Mouse (Mus musculus) macrophage (primary cell): ENCODE results near the gene Unc119. TPM values are rescaled to one million over a fixed set of nuclear protein-coding genes. Genes with fewer than 3 reads are reported as not detected.

Experiments used
- H3K27ac ChIP-seq: fragments of 350-480 bp; formaldehyde crosslinking; 2 replicates; pipeline ENCODE4 v1.9.0; 2021
- H3K36me3 ChIP-seq: fragments of 350-480 bp; formaldehyde crosslinking; 2 replicates; pipeline ENCODE4 v1.9.0; 2021; ENCODE audit errors: inconsistent target
- H3K4me3 ChIP-seq: fragments of 350-480 bp; formaldehyde crosslinking; 2 replicates; pipeline ENCODE4 v1.9.0; 2021; ENCODE audit errors: inconsistent target
- H3K79me2 ChIP-seq: fragments of 350-480 bp; formaldehyde crosslinking; 2 replicates; pipeline ENCODE4 v1.9.0; 2021; ENCODE audit errors: inconsistent target
- WGBS: methylation state at CpG from one replicate; pipeline ENCODE4 v1.1.7; 2026; ENCODE audit warnings: inconsistent platforms; ENCODE audit not compliant: missing documents; 5-methylcytosine and 5-hydroxymethylcytosine counted together
- polyA plus RNA-seq: library from polyadenylated mRNA; stranded (reverse); fragments of 250-400 nt; gene quantifications from 3 replicates; pipeline ENCODE4 v1.2.4, GENCODE M21; 2018; ENCODE audit warnings: inconsistent platforms
- total RNA-seq, 78 experiments: library from RNA; depleted of rRNA; stranded (reverse); fragments of 250-400 nt; gene quantifications; 1 replicate in 9 of 78; 2 replicates in 24 of 78; 3 replicates in 43 of 78; 4 replicates in 2 of 78; pipeline ENCODE4 v1.2.4; 2018; ENCODE audit warnings: inconsistent platforms in 56 of 78

Gene Unc119
- 10 to 100 TPM in 14 of 26 experiments, 1 to 10 TPM in 12; 1.3 to 27.1 (median 10.6) TPM for total RNA-seq (2018; cell fraction: chromatin; rRNA removed)
- 10 to 100 TPM; 16.6 to 35.4 (median 28.4) TPM for total RNA-seq (2018; cell fraction: cytosol; rRNA removed)
- 10 to 100 TPM in 13 of 26 experiments, 1 to 10 TPM in 13; 6.1 to 44.2 (median 10.0) TPM for total RNA-seq (2018; cell fraction: nucleus; rRNA removed)
- polyA plus RNA-seq: 21.6 to 57.5 TPM (median 31.3 TPM) in 3 replicates

DNA sequence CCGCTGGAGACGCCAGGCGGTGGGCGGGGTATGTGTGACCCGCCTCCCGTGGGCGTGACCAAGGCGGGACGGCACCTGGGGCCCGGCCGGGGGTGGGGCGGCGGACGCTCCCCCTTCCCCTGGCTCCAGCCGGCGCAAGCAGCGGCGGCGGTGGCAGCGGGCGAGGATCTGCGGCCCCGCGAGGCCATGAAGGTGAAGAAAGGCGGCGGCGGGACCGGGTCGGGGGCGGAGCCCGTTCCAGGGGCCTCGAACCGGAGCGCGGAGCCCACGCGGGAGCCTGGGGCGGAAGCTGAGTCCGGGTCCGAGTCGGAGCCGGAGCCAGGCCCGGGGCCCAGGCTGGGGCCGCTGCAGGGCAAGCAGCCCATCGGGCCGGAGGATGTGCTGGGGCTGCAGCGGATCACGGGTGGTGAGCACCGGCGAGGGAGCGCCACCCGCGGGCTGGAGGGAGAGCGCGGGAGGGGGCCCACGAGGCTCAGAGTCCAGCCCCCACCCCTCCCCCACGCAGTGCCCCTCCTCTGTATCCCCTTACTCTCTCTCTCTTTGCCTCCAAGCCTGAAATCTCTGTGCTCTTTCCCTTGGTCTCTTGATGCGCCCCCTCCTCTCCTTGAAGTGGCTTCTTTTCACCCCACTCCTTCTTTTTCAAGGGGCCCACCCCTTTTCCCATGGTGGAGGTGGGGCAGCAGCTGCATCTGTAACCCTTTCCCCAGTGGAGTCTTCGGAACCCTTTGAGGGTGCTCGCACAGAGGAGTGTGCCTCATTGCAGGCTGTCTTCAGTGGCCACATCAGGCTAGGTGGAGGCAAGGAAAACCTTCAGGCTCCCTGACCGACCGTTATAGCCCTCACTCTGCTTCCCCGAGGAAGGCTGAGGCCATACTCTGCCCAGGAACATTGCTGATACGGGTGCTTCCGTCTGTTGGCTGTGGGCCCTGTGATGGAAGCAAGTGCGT is at the start of gene Unc119:
Gene Unc119, plus strand, starts transcription at position 102 of the 947 bp plus-strand sequence.
- WGBS: 3% methylated on average over 58 of the region's 66 CpGs
- H3K36me3 ChIP-seq: peaks cover 24% of the 10 kb centered on the region; the same call in 1 of the 2 replicates

DNA sequence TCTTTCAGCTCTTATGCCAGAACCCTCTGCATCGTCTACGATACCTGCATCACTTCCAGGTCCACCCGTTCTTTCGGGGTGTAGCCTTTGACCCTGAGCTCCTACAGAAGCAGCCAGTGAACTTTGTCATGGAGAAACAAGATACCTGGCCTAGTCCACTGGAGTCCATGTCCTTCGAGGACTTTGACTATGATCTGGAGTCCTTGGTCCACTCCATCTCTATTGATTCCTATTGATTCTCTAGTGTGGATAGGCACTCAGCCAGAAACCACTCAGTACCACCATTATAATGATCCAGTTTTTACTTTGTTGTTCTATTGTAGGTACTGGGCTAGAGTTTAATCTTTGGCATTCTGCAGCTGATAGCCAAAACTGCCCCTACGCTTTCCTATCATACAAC is 48.7 kb upstream of the Unc119 start:
- H3K27ac ChIP-seq: no peak overlapping the region
- H3K36me3 ChIP-seq: peaks cover 17% of the 10 kb centered on the region
- H3K4me3 ChIP-seq: no peak overlapping the region
- no peaks in the 10 kb centered on the region for H3K79me2 ChIP-seq
- WGBS: 92% methylated on average over 6 of the region's 6 CpGs

More for the DNA sequence above, at the start of gene Unc119:
- peak within 1 kb of the TSS; percentile 93 for H3K27ac ChIP-seq
- peak within 1 kb of the TSS; percentile 61 for H3K4me3 ChIP-seq
- peaks cover 5% of the 10 kb centered on the region for H3K79me2 ChIP-seq

GRCm38 (mm10) chr11:78300917-78301316 is 42.4 kb upstream of the Unc119 start:
- H3K27ac ChIP-seq: no peak overlapping the region
- no peaks in the 10 kb centered on the region for H3K36me3 ChIP-seq
- WGBS: 67% methylated on average over 7 of the region's 7 CpGs
- peak overlapping the region; percentile 82 for H3K4me3 ChIP-seq
- peaks cover 40% of the 10 kb centered on the region for H3K79me2 ChIP-seq

GRCm38 (mm10) chr11:78301357-78302084 is 41.8 kb upstream of the Unc119 start, which contains the start of gene Spag5:
Spag5 (plus strand) TSS chr11:78301529.
- peak within 1 kb of the TSS; percentile 82 for H3K4me3 ChIP-seq
- peaks cover 46% of the 10 kb centered on the region for H3K79me2 ChIP-seq
- no peaks in the 10 kb centered on the region for H3K36me3 ChIP-seq
- WGBS: 1% methylated on average over 48 of the region's 49 CpGs
- H3K27ac ChIP-seq: peak within 1 kb of the TSS; percentile 52

GRCm38 (mm10) chr11:78305272-78305671 is 38.0 kb upstream of the Unc119 start:
- Histone ChIP-seq H3K27ac (no peak overlapping the region), H3K79me2 (peaks cover 63% of the 10 kb centered on the region), H3K36me3 (no peaks in the 10 kb centered on the region), H3K4me3 (no peak overlapping the region)
- 90% methylated on average over 4 of the region's 4 CpGs for WGBS

DNA sequence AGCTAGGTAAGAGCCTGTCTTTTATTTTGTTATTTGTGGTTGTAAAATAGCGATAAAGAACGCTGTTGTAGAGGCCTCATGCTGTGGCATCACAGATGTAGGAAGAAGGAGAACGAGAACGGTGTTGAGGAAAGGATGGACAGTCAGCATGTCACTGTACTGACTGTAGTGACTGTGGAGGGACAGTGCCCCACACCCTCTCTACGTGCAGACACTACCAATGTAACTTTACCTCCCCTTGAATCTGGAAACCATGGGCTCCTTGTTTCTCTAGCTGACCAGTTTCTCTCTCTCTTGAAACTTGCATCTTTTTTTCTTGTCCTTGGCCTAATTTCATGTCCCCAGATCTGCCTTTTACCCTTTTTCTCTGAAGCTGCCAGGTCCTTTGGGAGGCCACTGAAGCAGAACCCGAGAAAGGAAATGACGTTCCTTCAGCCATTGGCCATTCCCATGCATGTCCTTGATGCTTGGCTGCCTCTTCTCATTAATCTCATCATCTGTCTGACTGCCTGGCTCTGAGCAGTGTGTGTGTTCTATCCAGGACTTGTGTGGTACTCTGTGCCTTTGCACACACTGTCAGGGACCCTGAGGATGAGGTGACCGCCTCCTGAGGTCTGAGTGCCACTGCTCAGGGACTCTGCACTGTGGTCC is 32.3 kb upstream of the Unc119 start:
- Histone ChIP-seq H3K27ac (no peak overlapping the region), H3K36me3 (no peaks in the 10 kb centered on the region), H3K4me3 (no peak overlapping the region), H3K79me2 (peaks cover 22% of the 10 kb centered on the region)
- WGBS: 95% methylated on average over 8 of the region's 8 CpGs

GRCm38 (mm10) chr11:78313662-78314061 is 29.6 kb upstream of the Unc119 start:
- no peak overlapping the region for H3K4me3 ChIP-seq
- no peaks in the 10 kb centered on the region for H3K79me2 ChIP-seq
- no peak overlapping the region for H3K27ac ChIP-seq
- H3K36me3 ChIP-seq: no peaks in the 10 kb centered on the region
- 95% methylated on average over 2 of the region's 2 CpGs for WGBS

DNA sequence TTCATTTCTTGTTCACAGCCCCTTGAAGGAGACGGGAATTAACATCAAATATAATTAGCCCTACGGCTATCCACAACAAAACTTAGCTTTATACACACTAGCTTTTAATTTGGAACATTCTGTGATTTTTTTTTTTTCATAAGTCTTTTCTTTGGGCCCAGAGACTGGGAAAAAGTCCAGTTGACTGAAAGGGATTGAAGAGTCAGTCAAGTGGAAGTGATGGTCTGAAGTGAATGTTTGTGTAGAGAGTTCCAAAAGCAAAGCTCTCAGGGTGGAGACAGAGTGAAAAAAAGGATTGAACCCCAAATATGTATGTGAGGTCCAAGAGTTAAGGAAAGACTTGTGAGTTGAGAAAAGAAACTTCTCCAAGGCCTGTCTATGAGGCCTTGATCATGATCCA is 24.9 kb upstream of the Unc119 start:
- Histone ChIP-seq H3K27ac (no peak overlapping the region), H3K4me3 (no peak overlapping the region), H3K79me2 (no peaks in the 10 kb centered on the region), H3K36me3 (no peaks in the 10 kb centered on the region)
- 71% methylated on average over 1 of the region's 2 CpGs for WGBS

DNA sequence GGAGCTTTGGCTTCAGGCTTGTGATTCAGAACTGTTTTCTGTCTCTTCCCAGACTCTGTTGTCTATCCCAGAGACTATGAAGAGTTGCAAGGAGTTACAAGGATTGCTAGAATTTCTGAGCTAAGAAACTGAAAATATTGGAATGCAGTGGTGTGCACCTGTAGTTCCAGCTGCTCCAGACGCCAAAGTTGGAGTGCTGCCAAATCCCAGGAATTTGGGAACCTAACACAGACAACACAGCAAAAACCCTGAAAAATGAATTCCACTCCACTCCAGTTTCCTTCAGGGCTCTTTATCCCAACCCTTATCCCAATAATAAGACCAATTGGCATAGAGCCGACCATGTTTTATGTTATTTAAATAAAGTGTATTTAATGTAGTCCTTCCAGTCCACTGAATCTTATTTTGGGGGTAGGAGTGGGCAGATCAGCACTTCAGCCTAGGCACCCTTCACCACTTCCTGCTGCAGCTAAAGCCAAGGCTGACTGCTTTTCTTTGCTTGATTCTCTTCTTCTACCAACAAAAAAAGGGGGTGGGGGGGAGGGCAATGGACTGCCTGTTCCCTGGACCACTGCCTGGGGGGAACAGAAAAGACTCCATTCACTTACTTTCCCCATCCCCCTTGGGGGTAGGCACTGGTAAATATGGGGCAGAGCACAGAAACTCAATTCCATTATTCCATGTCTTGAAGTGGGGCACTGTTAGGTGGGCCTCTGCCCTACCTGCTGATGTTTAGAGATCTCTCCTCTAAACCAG is 21.0 kb upstream of the Unc119 start:
- H3K36me3 ChIP-seq: no peaks in the 10 kb centered on the region
- H3K27ac ChIP-seq: peak overlapping the region; percentile 43
- no peaks in the 10 kb centered on the region for H3K79me2 ChIP-seq
- whole genome bisulfite sequencing: 77% methylated on average over 2 of the region's 2 CpGs
- H3K4me3 ChIP-seq: peak overlapping the region; percentile 30; the same call in 1 of the 2 replicates

GRCm38 (mm10) chr11:78322860-78323259 is 20.4 kb upstream of the Unc119 start, which contains the start of gene Aldoc:
Aldoc (plus strand) TSS chr11:78322968.
- H3K79me2 ChIP-seq: no peaks in the 10 kb centered on the region
- 6% methylated on average over 15 of the region's 15 CpGs for WGBS
- H3K4me3 ChIP-seq: peak within 1 kb of the TSS; percentile 30
- no peaks in the 10 kb centered on the region for H3K36me3 ChIP-seq
- peak within 1 kb of the TSS; percentile 43 for H3K27ac ChIP-seq

- no peaks in the 10 kb centered on the region for H3K36me3 ChIP-seq
- no peak overlapping the region for H3K4me3 ChIP-seq
- peaks cover 5% of the 10 kb centered on the region; the same call in 1 of the 2 replicates for H3K79me2 ChIP-seq
- 83% methylated on average over 13 of the region's 15 CpGs for WGBS
- no peak overlapping the region for H3K27ac ChIP-seq
Observed at GRCm38 (mm10) chr11:78324000-78324785, 19.1 kb upstream of the Unc119 start.

GRCm38 (mm10) chr11:78324965-78325364 is 18.3 kb upstream of the Unc119 start:
- 96% methylated on average over 12 of the region's 12 CpGs for WGBS
- Histone ChIP-seq H3K36me3 (no peaks in the 10 kb centered on the region), H3K79me2 (peaks cover 11% of the 10 kb centered on the region; the same call in 1 of the 2 replicates), H3K27ac (no peak overlapping the region), H3K4me3 (no peak overlapping the region)

DNA sequence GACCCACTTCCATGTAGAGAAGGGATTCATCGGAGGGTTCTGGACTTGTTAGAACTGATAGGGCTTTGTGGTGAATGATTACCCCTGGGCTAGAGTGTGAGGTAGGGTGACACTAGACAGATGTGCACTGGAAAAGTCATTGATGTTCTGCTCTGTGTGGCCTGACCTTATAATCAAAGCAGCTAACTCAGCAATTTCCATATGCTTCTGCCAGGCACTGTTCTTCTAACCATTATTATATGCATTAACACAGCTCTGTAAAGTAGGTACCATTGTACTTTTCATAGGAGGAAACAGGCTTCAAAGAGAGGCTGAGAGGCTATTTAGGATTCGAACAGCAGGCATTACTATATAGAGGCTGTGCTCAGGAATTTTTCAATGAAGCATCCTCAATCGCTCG is 16.1 kb upstream of the Unc119 start:
- Histone ChIP-seq H3K36me3 (0 out of 2 replicates have a peak, but pooled peaks cover under 1% of the 10 kb centered on the region), H3K4me3 (no peak overlapping the region), H3K79me2 (peaks cover 11% of the 10 kb centered on the region; the same call in 1 of the 2 replicates), H3K27ac (no peak overlapping the region)
- WGBS: 89% methylated on average over 4 of the region's 4 CpGs
